Mouse (Mus musculus): ENCODE measurements around the gene R3hdm2.
A peak's percentile ranks its signal among the peaks of the same experiment; 100 is the strongest.

GRCm38 (mm10) chr10:127546505-127546904 is 166.4 kb downstream of the R3hdm2 start:
- TF ChIP-seq EP300 (IDR thresholded peaks at IDR 0.05; ENCODE audit: low read depth), result no peak
- TF ChIP-seq CTCF (IDR thresholded peaks at IDR 0.05; ENCODE audit: low read depth), result peak; percentile 38

All from heart, postnatal 0 days (tissue).